Mouse (Mus musculus) regulatory T cell (primary cell): ENCODE results near the gene Dapk2.

Experiments used
- in situ Hi-C: fragments of 300-600 bp; cut with MboI, MseI; formaldehyde crosslinking; loops from one replicate; pipeline ENCODE4 v1.15.1; 2025; ENCODE audit warnings: high pct_unique_total_duplicates

The Dapk2 gene

DNA sequence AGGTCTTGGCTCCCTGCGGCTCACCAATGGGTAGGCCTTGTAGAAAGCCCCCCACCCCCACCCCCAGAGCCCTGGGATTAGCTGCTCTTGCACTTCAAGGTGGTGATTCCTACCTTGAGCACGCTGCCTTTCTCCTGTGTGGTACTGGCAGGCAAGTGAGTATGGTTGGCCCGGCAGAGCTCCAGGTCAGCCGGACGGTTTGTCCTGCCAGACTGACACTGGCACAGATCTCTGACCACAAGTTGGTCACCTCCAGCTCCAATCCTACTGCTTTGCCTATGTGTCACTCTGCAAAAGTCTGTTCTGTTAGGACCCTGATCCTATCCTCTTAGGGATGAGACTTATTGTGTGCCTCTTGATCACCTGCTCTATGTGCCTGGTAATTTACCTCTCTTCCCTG lies 26.5 kb downstream of the Dapk2 start:
- in situ Hi-C loops, result no loop called here

DNA sequence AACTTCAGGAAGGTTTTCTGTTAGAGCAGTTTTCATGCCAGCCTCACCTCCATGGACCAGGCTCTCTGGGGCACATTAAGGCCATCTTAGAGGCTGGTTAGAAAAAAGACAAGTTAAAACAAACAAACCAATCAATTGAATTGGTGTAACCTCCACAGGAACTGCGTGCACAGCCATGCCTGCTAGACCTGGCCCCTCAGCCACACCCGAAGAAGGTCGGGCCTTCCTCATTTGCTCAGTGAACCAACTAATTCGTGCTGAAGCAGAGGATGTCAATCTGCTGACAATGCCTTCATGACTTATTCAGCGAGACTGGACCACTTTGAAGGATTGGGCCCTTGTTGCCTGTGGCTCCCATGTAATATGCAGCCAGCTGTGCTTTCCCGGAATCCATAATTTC lies 28.4 kb downstream of the Dapk2 start:
- in situ Hi-C loops, result no loop called here

DNA sequence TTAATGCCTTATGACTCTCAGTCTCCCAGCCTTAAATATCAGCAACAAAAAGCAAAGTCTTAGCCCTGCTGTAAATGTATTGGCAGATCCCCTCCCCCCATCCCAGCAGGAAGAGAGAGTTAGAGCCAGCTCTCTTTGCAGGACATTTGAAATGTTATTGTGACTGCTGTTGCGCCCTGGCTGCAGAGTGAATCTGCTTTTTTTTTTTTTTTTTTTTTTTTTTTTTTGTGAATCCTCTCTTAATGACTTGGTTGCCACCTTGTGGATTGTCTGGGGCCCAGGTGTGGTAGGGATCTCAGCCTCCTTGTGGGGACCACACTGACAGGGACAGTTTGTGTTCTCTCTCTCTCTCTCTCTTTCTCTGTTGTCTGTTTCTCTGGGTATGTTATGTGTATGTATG lies 31.0 kb downstream of the Dapk2 start:
- in situ Hi-C loops, result no loop called here

DNA sequence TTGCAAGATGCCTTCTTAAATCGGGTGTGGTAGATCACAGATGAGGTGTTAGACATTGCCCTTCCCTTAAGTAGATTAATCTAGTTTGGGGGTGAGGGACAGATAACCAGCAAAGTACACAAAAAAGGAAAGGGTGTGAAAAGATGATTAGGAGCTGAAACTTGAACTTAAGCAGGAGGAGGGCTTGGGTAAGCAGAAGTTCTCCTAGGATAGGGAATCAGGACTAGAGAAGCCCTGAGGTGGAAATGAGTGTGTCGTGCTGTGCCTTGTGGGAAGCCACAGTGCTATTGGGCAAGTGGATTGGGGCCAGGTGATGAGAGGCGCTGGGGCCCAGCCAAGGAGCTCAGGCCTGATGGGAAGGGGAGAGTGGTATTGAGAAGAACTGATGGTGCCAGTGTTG lies 36.0 kb downstream of the Dapk2 start:
- in situ Hi-C loops, result loop anchor here (5.0 kb wide), 1 partner anchor 48 kb away; no protein-coding TSS in a partner anchor

DNA sequence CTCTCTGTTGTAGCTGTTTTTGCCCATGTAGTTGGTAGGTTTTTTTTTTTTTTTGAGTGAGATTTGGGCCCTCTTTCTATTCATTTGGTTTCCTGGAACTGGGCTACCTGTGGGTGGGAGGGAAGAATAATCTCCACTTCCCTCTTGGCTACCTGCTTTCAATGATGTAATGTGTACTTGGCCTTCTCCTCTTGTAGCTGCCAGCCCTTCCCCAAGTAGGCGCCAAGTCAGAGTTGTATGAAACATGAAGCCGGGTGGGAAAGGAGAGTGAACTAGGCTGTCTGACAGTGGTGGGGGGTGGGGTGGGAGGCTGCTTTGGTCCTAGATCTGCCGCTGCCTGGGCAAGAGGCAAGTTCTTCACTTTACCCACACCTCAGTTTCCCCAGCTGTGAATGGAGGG lies 38.5 kb downstream of the Dapk2 start:
- in situ Hi-C loops, result no loop called here

DNA sequence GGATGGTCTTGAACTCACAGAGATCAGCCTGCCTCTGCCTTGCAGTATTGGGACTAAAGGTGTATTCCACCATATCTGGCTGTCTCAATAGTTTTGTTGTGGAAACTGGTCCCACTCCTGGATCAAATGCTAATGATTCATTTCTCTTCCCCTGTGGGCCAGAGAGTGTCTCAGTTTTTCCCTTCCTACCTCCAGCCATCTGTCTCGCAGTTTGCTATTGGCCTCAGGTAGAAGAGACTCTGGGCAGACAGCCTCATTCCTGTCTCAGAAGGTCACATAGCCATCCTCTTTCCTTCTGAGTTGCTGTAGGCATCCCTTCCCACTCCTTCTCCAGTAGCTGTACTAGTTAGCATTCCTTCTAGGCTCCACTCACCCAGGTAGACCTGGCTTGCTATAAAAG lies 40.5 kb downstream of the Dapk2 start:
- in situ Hi-C loops, result no loop called here

DNA sequence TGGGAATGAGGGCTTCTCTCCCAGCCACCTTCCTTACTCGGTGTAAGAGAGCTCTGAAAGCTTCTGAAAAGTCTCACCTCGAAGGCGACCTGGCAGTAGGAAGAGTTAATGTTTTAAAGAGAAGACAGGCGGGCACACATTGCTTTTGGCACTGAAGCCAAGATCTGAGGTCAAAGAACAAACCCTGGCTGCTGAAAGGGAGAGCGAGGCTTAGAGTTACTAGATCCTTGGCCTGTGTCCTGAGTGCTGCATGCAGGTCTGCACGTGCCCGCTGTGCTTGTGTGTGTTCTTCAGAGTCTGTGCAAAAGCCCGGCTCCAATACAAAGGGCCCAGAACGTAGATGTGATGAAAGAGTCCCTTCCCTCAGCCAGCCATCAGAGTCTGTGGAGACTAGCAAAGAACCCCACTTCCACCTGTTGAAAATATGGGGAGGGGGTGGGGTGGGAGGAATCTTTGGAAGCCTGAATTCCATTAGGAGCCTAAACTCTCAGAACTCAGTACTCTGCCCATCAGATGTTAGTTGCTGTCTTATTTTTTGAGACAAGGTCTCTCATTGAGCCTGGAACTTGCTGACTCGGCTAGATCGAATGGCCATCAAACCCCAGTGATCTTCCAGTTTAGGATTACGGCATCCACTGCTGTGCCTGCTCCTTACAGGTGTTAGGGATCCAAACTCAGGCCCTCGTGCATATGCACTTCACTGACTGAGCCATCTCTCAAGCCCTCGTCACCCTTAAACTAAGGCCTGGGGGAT lies 41.8 kb downstream of the Dapk2 start:
- in situ Hi-C loops, result no loop called here

DNA sequence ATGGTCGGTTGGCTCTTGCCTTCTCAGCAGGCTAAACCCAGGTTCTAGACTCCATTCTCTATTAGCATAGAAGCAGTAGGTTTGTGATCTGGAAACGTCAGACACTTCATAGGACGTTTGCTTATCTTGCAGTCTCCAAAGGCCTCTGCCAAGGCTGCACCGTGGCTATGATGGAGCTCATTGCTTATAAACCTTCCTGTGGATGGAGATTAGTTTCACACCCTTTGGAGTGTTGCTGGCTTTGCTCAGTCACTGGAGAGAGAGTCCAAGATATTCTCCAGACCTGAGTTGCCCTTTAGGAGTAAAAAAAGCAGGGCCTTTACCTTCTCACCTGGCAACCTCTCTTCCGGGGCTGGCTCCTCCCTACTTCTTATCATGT lies 42.4 kb downstream of the Dapk2 start:
- in situ Hi-C loops, result no loop called here

DNA sequence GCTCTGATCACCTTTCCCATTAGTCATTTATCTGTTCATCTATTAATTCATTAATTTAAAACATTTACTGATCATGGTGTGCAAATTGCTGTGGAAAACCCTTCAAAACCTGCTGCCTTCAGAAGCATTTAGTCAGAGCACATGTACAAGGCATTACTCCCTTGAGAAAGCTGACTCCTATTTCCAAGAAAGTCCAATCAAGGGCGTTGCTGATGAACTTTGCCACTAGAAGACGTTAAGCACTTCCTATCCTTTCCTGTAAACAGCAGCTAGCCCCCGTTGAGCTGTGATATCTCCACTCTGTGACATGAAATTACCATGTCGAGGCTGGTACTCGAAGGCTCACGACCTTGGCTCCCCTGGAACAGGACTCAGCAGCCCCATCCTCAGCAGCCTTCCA lies 43.6 kb downstream of the Dapk2 start:
- in situ Hi-C loops, result no loop called here

DNA sequence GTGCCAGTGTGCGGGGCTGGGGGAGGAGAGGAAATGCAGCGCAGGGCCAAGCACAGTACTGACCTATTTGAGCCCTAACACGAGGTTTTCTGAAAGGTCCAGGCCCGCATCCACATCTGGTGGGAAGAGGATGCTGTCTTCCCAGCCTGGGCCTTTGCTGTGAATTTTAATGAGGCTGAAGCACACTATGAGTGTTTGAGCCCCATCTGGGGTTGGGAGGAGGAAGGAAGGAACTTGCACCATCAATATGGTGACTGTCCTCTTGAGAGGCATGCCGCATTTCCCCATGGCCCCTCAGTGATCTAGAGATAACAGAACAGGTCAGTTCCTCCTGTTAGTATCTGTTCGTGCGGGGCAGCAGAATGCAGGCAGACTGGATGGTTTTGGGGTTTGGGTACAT lies 44.4 kb downstream of the Dapk2 start:
- in situ Hi-C loops, result no loop called here

DNA sequence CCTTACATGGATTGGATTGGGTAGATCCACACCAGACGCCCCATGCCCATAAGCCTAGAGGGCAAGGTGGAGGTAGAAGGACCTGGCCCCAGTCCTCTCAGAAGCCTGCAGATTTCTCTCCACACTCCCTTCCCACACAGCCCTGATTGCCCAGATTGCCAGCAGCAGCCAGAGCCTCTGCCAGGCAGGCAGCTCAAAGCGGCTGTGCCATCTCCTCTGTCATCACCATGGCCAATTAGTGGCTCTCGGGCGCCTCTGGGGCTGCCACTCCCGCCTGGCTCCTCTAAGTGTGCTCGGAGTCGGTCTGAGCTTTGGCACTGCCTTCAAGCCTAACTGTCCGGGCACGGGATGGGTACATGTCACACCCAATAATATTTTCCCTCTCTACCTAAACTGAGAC lies 47.7 kb downstream of the Dapk2 start:
- in situ Hi-C loops, result no loop called here

DNA sequence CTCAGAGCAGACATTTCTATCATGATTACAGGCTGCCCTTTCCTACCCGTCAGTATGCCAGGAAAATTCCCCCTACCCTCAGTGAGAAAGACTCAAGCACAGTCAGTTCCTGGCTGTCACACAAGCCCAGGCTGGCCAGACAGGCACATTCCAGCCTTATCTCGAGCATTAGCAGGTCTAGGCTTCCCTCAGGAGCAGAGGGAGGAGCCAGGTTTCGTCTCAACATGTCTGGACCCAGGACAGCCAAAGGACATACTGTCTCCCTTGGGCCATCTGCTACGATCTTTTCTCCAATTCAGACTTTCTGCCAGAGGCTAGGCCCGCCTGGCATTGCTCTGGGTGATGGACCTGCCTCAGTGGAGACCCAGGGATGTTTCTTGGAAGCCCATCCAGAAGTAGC lies 48.8 kb downstream of the Dapk2 start:
- in situ Hi-C loops, result no loop called here

DNA sequence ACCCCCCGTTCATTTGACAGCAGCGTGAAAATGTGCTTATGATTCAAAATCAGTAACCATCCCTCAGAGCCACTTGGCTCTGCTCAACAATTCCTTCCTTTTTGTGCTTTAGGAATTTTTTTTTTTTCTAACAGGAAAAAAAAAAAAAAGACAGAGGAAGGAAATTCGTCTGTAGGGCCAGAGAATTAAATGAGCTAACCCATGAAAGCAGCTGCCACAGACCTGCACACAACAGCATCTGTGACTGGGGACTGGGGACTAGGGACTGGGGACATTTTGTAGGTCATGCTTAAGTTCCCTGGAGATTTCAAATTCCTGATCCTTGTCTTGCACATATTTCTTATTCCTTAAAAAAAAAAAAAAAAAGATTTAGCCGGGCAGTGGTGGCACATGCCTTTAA lies 53.4 kb downstream of the Dapk2 start:
- in situ Hi-C loops, result no loop called here

DNA sequence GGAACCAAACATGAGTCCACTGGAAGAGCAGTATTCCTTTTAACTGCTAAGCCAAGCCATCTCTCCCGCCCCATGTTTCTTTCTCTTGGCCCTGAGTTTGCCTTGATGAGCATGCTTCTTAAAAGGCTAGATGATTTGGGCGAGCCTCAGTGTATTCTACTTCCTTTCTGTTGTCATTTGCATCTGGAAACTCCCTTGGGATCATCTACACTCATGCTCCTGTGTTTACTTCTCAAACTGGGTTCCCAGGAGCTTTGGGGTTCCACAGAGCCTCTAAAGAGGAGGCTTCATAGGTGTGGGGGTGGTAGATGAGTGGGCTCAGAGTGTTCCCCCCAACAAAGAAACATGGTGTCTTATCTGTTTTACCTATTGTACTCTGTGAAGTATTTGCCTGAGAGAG lies 54.1 kb downstream of the Dapk2 start:
- in situ Hi-C loops, result no loop called here

DNA sequence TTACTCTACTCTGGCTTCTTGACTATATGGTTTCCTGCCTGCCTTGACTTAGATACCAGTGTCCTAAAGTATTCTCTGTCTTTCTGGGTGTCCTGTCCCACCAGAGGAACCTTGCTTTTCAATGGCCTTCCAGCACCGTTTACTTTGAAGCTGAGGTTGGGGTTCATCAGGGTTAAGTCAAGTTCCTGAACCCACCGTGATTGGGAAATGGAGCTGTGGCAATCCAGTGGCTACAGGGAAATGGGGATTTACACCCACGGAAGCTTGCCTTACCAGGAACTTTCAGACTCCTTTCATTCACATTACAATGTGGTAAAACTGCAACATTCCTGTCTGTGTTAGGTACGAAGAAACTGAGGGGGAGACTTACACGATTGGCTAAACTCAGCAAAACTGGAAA lies 54.8 kb downstream of the Dapk2 start:
- in situ Hi-C loops, result no loop called here

DNA sequence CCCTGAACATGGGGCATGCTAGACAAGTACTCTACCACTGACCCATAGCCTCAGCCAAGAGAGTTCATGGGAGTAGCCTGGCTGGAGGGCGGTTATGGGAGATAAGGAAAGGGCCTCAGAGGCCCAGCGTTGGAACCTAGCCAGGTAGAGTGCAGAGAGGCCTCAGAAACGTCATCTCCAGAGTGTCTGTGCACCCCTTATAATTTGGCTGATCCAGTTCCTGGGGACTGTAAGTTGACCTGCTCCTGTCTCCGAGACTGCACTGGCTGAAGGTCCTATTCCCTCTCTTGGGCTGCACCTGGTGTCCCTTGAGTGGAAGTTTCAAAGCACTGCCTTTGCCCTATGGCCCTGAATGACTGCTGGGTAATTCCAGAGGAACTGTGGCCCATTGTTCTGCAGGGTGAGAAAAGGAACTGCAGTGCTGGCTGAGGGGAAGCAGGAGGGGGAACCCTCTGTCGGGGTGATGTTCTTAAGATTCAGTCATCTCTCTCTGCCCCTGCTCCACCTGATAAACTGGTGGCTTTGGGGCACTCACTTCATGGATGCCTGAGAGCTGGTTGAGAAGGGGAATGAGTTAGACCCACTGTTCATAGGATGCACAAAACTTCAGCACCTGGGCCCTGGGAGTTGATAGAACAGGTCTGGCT lies 55.5 kb downstream of the Dapk2 start:
- in situ Hi-C loops, result no loop called here

DNA sequence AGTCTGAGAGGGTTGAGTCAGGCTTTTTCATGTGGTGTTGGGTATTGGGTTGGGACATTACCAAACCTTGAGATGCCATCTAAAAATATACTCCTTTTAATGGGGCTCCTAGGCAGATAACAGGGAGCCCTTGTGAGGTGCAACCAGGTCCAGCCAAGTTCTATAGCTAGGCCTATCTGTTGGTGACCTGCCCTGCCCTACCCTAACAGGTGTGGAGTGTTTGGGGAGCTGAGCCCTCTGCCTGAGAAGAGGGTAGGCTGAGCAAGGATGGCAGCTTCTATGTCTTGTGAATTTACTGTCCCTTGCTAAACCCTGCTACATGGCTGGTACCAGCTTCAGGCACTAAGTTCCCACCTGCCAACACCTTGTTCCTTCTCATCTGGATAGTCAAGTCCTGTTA lies 57.5 kb downstream of the Dapk2 start:
- in situ Hi-C loops, result no loop called here

DNA sequence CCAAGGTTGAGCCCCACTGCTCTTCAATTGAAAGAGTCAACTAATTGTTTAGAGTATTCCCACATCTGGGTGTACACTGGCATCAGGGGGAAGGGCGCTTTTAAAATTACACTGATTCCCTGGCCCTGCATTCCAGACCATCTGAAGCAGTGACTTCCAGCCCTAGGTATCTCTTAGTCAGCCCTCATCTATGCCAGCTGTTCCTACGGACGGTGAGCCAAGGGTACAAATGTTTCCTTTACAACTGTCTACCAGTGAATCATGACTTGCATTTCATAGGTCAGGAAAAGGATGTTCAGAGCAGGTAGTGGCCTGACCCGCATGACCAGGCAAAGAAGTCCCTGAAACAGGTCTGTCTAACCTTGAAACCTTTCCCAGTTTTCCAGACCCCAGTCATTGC lies 59.9 kb downstream of the Dapk2 start:
- in situ Hi-C loops, result no loop called here

DNA sequence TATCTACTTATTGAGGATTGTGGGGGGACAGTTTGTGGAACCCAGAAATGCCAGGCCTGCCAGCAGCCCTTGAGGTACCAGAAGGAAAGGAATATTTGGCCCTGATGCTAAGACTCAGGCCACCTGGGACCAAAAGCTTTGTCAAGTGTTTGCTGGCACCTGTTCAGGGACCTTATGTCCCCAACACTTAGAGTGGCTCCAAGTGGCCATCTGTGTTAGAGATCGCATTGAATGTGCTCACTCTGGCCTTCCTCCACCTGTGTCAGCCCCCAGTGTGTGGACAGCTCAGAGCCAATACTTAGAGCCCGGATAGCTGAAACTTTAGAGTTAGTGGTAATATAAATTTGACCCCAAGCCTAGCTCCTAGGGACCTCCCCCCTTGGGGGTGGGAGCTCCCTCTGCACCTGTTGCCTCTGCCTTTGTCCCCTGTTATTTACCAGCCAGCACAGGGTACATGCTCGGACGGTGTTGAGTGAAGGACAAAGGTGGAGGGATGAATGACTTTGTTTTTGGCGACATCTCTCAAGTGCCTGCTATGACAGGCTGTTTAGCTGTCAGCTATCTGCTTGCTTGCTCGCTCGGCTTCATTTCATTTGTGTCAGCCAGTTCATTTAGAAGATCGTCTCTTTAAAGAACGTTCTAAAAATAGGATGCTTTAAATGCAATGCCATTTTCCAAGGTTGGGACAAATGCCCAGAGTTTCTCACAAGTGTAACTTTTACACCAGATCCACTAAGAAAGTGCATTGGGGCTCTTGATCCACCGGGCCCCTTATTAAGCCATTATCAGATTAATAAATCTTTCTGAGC lies 61.1 kb downstream of the Dapk2 start:
- in situ Hi-C loops, result no loop called here

DNA sequence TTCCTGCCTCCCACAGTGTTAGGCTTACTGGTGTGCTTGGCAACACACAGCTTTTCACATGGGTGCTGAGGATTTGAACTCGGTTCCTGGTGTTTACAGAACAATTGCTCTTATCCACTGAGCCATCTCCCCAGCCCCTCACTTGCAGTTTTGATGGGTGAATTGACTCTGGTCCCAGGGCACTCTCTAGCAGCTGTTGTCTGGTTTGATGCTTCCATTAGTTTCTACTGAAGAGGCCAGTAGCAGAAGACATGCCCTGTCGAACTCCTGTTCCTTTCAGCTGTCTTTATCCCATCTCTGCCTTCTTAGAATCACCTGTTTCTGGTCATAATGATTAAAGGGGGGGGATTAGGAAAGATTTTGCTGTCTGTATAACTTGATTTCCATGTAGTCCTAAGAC lies 65.8 kb downstream of the Dapk2 start:
- in situ Hi-C loops, result no loop called here

DNA sequence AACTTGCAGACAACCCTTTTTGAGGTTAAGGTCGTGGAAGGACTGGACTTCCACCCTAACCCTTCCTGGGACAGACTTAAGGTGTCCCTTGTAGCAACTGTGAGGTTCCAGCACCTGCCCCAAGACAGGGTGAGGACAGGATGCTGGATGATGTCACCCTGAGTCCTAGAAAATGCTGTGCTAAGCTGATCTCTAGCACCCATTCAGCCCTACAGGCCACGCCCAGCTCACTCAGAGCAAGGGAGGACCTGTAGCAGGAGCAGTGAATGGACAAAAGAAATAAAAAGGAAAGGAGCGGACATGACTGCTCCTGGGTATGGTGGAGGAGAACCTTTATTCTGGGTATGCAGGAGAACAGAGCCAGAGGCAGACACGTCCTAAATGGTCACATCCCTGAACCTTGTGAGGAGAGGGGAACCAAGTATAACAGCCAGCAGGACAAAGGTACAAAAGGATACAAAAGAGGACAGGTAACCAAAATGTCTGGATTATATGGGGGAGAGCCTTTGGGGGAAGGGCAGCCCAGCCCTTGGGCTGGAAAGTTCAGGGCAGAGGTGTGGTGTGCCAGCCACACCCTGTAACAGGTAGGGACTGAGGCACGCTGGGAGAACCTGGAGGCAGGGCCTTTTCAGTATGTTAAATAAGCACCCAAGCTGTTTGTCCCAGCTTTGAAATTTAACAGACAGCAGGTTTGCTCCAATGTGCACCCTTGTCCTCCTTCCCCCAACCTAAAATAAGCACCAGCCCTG lies 67.9 kb downstream of the Dapk2 start:
- in situ Hi-C loops, result no loop called here
